Mouse (Mus musculus): ENCODE data around the gene Reln.

DNA sequence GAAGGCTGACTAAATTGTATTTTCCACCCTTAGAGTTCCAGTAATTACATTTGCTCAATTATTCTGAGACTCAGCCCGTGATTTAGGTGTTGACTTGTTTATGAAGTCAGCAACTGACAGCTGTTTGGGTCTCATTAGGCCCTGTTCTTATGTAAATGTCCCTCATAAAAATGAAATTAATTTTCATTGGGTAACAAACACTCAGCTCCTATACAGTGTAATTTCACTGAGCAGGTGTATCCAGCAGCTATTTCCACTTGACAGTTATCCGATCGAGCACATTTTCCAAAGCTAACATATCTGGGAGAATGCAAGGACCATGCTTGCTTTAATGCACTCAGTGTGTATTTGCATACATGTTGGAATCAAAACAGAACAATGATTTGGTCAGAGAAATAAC lies 330.0 kb downstream of the Reln start:
- TF ChIP-seq GATA1 (IDR thresholded peaks at IDR 0.05; ENCODE audit: low read length), result no peak
- no peak for TF ChIP-seq TAL1 (IDR thresholded peaks at IDR 0.05; ENCODE audit: low read length)

Data from erythroblast, embryonic 14.5 days (primary cell).